Mouse (Mus musculus): ENCODE measurements around the gene Rnf220.

Rnf220 gene

GRCm38 (mm10) chr4:117478101-117478673, 18.7 kb downstream of the Rnf220 start:
- TF ChIP-seq GATA4 (IDR thresholded peaks at IDR 0.05; ENCODE audit: insufficient replicate concordance, low read length), result no peak

- TF ChIP-seq GATA4 (IDR thresholded peaks at IDR 0.05; ENCODE audit: insufficient replicate concordance, low read length), result no peak
Observed at GRCm38 (mm10) chr4:117477401-117477800, 19.5 kb downstream of the Rnf220 start.

- TF ChIP-seq GATA4 (IDR thresholded peaks at IDR 0.05; ENCODE audit: insufficient replicate concordance, low read length), result no peak
Observed at GRCm38 (mm10) chr4:117476777-117477176, 20.1 kb downstream of the Rnf220 start.

- no peak for TF ChIP-seq GATA4 (IDR thresholded peaks at IDR 0.05; ENCODE audit: insufficient replicate concordance, low read length)
Observed at GRCm38 (mm10) chr4:117476355-117476754, 20.5 kb downstream of the Rnf220 start.

- TF ChIP-seq GATA4 (IDR thresholded peaks at IDR 0.05; ENCODE audit: insufficient replicate concordance, low read length), result no peak
Observed at GRCm38 (mm10) chr4:117473985-117474354, 22.9 kb downstream of the Rnf220 start.

GRCm38 (mm10) chr4:117473291-117473984, 23.4 kb downstream of the Rnf220 start:
- no peak for TF ChIP-seq GATA4 (IDR thresholded peaks at IDR 0.05; ENCODE audit: insufficient replicate concordance, low read length)

- TF ChIP-seq GATA4 (IDR thresholded peaks at IDR 0.05; ENCODE audit: insufficient replicate concordance, low read length), result no peak
Observed at GRCm38 (mm10) chr4:117469471-117469870, 27.4 kb downstream of the Rnf220 start.

- no peak for TF ChIP-seq GATA4 (IDR thresholded peaks at IDR 0.05; ENCODE audit: insufficient replicate concordance, low read length)
Observed at GRCm38 (mm10) chr4:117467936-117468335, 28.9 kb downstream of the Rnf220 start.

GRCm38 (mm10) chr4:117449151-117449550, 47.7 kb downstream of the Rnf220 start:
- no peak for TF ChIP-seq GATA4 (IDR thresholded peaks at IDR 0.05; ENCODE audit: insufficient replicate concordance, low read length)

- no peak for TF ChIP-seq GATA4 (IDR thresholded peaks at IDR 0.05; ENCODE audit: insufficient replicate concordance, low read length)
Observed at GRCm38 (mm10) chr4:117447926-117448325, 48.9 kb downstream of the Rnf220 start.

- TF ChIP-seq GATA4 (IDR thresholded peaks at IDR 0.05; ENCODE audit: insufficient replicate concordance, low read length), result no peak
Observed at GRCm38 (mm10) chr4:117445516-117446207, 51.2 kb downstream of the Rnf220 start.

- no peak for TF ChIP-seq GATA4 (IDR thresholded peaks at IDR 0.05; ENCODE audit: insufficient replicate concordance, low read length)
Observed at GRCm38 (mm10) chr4:117438919-117439318, 57.9 kb downstream of the Rnf220 start.

GRCm38 (mm10) chr4:117438064-117438463, 58.8 kb downstream of the Rnf220 start:
- TF ChIP-seq GATA4 (IDR thresholded peaks at IDR 0.05; ENCODE audit: insufficient replicate concordance, low read length), result no peak

- no peak for TF ChIP-seq GATA4 (IDR thresholded peaks at IDR 0.05; ENCODE audit: insufficient replicate concordance, low read length)
Observed at GRCm38 (mm10) chr4:117436995-117437660, 59.7 kb downstream of the Rnf220 start.

GRCm38 (mm10) chr4:117434336-117434735, 62.5 kb downstream of the Rnf220 start:
- no peak for TF ChIP-seq GATA4 (IDR thresholded peaks at IDR 0.05; ENCODE audit: insufficient replicate concordance, low read length)

GRCm38 (mm10) chr4:117429604-117430003, 67.2 kb downstream of the Rnf220 start:
- TF ChIP-seq GATA4 (IDR thresholded peaks at IDR 0.05; ENCODE audit: insufficient replicate concordance, low read length), result no peak

Data from liver, adult (tissue).